Mouse (Mus musculus) cortical plate, adult 2 months (tissue): ENCODE results near the gene Thtpa.

Experiments
- CTCF ChIP-seq: fragments of 200-500 bp; IDR thresholded peaks from 2 replicates; pipeline ENCODE4 v1.5.1; 2011; ENCODE audit warnings: mild to moderate bottlenecking, control low read depth, low read length; ENCODE audit not compliant: insufficient read depth; ENCODE audit errors: extremely low read depth
- POLR2A ChIP-seq: fragments of 200-500 bp; IDR thresholded peaks from 2 replicates; pipeline ENCODE4 v1.6.1; 2011; ENCODE audit warnings: mild to moderate bottlenecking, low read length, control low read depth; ENCODE audit not compliant: insufficient read depth; ENCODE audit errors: extremely low read depth

DNA sequence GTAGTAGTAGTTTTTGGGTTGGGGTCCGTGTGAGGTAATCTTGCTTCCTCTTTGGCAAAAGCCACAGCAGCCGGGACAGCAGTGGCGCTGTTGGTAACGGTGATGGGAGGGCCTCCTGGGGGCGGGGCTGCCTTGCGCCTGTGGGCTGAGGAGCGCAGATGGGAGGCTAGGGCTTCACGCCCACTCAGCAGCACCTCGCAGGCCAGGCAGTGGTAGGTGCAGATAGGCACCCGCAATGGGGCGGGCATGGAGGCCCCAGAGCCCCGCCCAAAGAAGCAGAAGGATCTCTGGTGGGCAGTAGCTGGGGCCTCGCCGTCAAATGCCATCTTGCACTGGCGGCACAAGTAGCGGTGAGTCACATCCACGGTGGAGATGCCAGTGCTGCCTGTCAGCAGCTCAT, 32.0 kb upstream of the Thtpa start:
- TF ChIP-seq POLR2A (no peak), CTCF (no peak)
